Mouse (Mus musculus): ENCODE measurements around the gene Hmgcr.

DNA sequence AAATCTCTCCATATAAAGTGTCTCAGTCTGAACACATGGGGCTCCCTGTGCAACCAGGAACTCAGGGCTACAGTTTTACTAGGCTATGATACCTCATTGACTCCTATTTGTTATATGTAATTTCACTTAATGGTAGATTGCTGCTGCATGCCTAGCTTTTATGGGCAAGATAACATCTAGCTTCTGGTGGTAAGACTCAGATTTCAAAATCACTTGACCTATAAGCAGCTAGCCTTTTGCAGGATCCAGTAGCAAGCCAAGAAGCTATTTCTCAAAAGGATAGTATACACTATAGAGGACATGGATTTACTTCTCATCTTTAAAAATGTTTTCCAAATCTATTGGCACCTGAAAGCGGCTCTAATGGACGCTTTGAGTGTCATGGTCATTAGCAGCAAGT is 45.6 kb upstream of the Hmgcr start:
- TF ChIP-seq POLR2A (IDR thresholded peaks at IDR 0.05; ENCODE audit: control insufficient read depth, extremely low read depth, insufficient read depth, low read length, poor library complexity): no peak
- no peak for TF ChIP-seq CTCF (IDR thresholded peaks at IDR 0.05; ENCODE audit: borderline replicate concordance, control insufficient read depth, extremely low read depth, insufficient read depth, low read length, poor library complexity)
